Mouse (Mus musculus): ENCODE measurements around the gene Siah1a.

DNA sequence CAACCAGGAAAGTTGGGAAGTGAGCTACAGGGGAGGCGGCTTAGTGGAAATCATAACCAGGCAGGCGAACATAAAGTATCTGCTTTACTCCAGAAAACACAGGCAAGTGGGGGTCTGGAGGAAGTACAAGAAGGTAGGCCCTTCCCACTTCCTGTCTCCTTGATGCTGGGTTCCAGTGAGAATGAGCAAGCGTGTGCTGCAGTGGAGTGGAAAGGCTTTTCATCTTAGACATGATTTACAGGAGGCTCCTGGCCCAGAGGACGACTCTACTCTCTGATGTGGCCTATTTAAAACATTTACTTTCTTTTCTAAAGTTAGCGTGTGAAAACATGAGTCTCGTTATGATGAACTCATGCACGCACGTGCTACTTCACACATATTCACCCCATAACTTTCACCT lies 33.5 kb upstream of the Siah1a start:
- no peak for TF ChIP-seq CTCF (IDR thresholded peaks at IDR 0.05; ENCODE audit: control insufficient read depth, insufficient read depth, low read length)
- TF ChIP-seq POLR2A (IDR thresholded peaks at IDR 0.05; ENCODE audit: borderline replicate concordance, control insufficient read depth, low read depth, low read length) = no peak
